Mouse (Mus musculus) hindbrain, embryonic 16.5 days (tissue): ENCODE data around the gene Fbxl4. TPM values are rescaled to one million over a fixed set of nuclear protein-coding genes. Genes with fewer than 3 reads are reported as not detected.
"Not testable (repeated sequence)": the region's sequence is repeated elsewhere in the genome, so short reads cannot be mapped to it uniquely, and the experiment has no call there.

ENCODE experiments used
- ATAC-seq: fragments of 200-750 bp; cut with Nextera tagmentation; 2 replicates; pipeline ENCODE4 v1.8.0; 2017; ENCODE audit warnings: moderate TSS enrichment, moderate library complexity
- H3K27ac ChIP-seq: fragments of 300-500 bp; sonication (generic); 2 replicates; pipeline ENCODE4 v1.5.1; 2014; ENCODE audit warnings: low read depth, mild to moderate bottlenecking, control low read depth, low read length, moderate library complexity
- H3K27me3 ChIP-seq: fragments of 300-500 bp; sonication (generic); replicated peaks from 2 replicates; pipeline ENCODE4 v1.6.1; 2014; ENCODE audit warnings: low read length; ENCODE audit not compliant: control insufficient read depth, insufficient read depth
- H3K36me3 ChIP-seq: fragments of 300-500 bp; sonication (generic); 2 replicates; pipeline ENCODE4 v1.6.1; 2014; ENCODE audit warnings: mild to moderate bottlenecking, low read length, moderate library complexity, mixed read lengths; ENCODE audit not compliant: control insufficient read depth, insufficient read depth
- H3K4me1 ChIP-seq: fragments of 300-500 bp; sonication (generic); 2 replicates; pipeline ENCODE4 v1.6.1; 2014; ENCODE audit warnings: low read depth, low read length; ENCODE audit not compliant: control insufficient read depth, insufficient read depth
- H3K4me2 ChIP-seq: fragments of 300-500 bp; sonication (generic); 2 replicates; pipeline ENCODE4 v1.6.1; 2014; ENCODE audit warnings: mild to moderate bottlenecking, low read length, control low read depth, moderate library complexity
- H3K4me3 ChIP-seq: fragments of 300-500 bp; sonication (generic); 2 replicates; pipeline ENCODE4 v1.5.1; 2014; ENCODE audit warnings: mild to moderate bottlenecking, low read length, control low read depth, moderate library complexity
- H3K9ac ChIP-seq: fragments of 300-500 bp; sonication (generic); 2 replicates; pipeline ENCODE4 v1.6.1; 2014; ENCODE audit warnings: low read depth, mild to moderate bottlenecking, control low read depth, low read length, moderate library complexity
- H3K9me3 ChIP-seq: fragments of 300-500 bp; sonication (generic); 2 replicates; pipeline ENCODE4 v1.6.1; 2014; ENCODE audit warnings: mild to moderate bottlenecking, low read length, moderate library complexity; ENCODE audit not compliant: control insufficient read depth
- WGBS: fragments of 180-500 bp; shearing (Covaris S2); extraction: QIAGEN DNeasy Blood & Tissue Kit; methylation state at CpG from one replicate; pipeline ENCODE4 v1.1.7; 2014; 5-methylcytosine and 5-hydroxymethylcytosine counted together
- polyA plus RNA-seq: library from polyadenylated mRNA; unstranded; fragments of >200 nt; fragmentation: Nextera tagmentation; extraction: Ambion mirVana; gene quantifications from 2 replicates; pipeline ENCODE4 v1.2.1, GENCODE M21; 2015

Gene Fbxl4
- 17.9 and 19.3 TPM in 2 replicates for polyA plus RNA-seq

DNA sequence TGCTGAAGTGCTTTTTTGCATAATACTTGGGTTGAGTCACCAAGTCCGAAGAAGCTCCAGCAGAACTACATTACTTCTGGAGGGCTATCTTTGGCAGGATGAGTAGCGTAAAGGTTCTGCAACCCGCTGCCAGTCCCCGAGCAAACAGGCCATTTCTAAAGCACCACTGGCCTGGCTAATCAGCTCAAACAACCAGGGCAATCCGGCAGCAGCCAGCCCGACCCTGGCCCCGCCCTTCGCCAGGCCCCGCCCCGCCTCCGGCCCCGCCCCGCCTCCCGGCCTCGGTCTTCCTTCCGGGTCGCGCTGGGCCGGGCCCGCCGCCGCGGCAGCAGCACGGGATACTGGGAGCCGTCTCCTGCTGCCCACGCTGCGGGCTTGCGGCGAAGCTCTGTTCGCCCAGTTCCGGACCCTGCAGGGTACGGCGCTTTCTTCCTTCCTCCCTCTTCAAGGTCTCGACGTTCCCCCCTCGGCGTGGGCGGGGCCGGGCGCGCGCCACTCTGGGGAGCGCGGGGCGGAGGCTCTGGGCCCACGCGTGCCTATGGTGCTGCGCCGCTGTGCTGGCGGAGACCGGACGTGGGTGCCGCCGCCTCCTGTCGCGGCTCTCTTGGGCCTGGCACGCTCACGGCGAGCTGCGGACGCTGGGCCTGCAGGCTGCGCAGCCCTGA lies at the start of gene Fbxl4:
Fbxl4 (plus strand) TSS at position 278 of the 665 bp plus-strand sequence.
- WGBS: under 1% methylated on average over 27 of the region's 62 CpGs
- H3K27me3 ChIP-seq: no peaks in the 10 kb centered on the region
- peak within 1 kb of the TSS; percentile 60 for H3K4me3 ChIP-seq
- peaks cover 8% of the 10 kb centered on the region for H3K4me1 ChIP-seq
- H3K9me3 ChIP-seq: peaks cover 3% of the 10 kb centered on the region; the same call in 1 of the 2 replicates
- peak within 1 kb of the TSS; percentile 74 for H3K4me2 ChIP-seq
- H3K27ac ChIP-seq: peak within 1 kb of the TSS; percentile 87
- no peaks in the 10 kb centered on the region for H3K36me3 ChIP-seq
- H3K9ac ChIP-seq: peak within 1 kb of the TSS; percentile 76
- ATAC-seq: peak; percentile 98

DNA sequence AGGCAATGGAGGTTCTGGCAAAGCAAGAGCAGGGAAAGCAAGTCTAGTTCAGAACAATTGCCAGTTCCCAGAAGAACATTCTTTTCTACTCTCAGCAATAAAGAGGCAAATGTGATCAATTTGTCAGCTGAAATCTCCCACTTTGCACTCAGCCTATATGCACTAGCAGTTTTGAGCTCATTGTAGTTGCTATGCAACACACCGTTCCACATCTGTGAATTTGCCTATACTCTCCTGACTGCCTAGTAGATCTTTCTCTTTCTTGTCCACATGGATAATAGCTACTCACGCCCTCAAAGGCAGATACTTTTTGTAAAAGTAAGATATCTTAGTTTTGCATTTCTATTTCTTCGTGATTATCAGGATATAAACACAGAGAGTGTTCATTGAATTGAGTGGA lies 42.8 kb upstream of the Fbxl4 start:
- 80% methylated on average over 3 of the region's 3 CpGs for WGBS
- Histone ChIP-seq H3K36me3 (no peaks in the 10 kb centered on the region), H3K9me3 (no peaks in the 10 kb centered on the region), H3K27ac (no peak overlapping the region), H3K4me3 (no peak overlapping the region), H3K4me2 (no peak overlapping the region), H3K4me1 (no peaks in the 10 kb centered on the region), H3K9ac (no peak overlapping the region), H3K27me3 (no peaks in the 10 kb centered on the region)
- peak; percentile 58; the same call in 1 of the 2 replicates for ATAC-seq

DNA sequence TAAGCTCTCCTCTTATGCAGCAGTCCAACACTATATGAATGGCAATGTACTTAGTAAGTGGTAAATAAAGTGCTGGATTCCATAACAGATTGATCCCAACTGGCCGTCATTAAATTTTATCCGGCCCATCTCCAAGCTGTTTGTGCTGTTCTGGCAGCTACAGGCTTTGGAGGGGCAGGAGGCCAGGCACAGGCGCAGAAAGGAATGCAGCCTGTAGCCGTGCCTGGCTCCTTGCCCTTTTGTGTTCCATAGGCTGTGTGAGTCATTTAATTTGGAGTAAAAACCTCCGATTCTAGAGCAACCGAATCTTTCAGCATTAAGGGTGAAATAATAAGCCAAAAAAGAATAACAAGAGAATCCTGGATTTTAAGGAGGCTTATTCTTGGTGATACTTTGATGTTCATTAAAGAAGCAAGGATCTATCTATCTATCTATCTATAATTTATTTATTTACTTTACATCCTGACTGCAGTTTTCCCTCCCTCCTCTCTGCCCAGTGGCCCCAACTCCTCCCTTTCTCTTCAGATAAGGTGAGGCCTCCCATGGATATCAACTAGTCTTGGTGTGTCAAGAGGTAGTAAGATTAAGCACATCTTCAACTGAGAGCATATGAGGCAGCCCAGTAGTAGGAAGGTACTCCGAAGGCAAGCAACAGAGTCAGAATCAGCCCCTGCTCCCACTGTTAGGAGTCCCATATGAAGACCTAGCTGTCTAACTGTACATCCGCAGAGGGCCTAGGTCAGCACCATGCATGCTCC lies 14.3 kb upstream of the Fbxl4 start:
- 66% methylated on average over 8 of the region's 8 CpGs for WGBS
- H3K4me1 ChIP-seq: no peaks in the 10 kb centered on the region
- no peak overlapping the region for H3K27ac ChIP-seq
- no peaks in the 10 kb centered on the region for H3K27me3 ChIP-seq
- no peak overlapping the region for H3K9ac ChIP-seq
- no peak overlapping the region for H3K4me2 ChIP-seq
- H3K36me3 ChIP-seq: no peaks in the 10 kb centered on the region
- H3K4me3 ChIP-seq: no peak overlapping the region
- ATAC-seq: no peak
- H3K9me3 ChIP-seq: no peaks in the 10 kb centered on the region

DNA sequence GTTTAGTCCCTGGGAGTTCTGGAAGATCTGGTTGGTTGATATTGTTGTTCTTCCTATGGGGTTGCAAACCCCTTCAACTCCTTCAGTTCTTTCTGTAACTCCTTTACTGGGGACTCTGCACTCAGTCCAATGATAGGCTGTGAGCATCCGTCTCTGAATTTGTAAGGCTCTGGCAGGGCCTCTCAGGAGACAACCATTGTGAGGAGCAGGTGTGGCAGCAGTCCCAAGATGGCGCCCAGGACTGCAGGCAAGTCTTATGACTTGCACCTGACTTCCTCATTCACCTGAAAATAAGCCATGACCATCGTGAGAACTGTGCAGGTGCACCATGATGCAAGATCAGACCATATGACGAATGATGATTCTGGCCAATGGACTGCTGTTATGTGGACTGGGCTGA lies 8.3 kb upstream of the Fbxl4 start:
- H3K27ac ChIP-seq, H3K4me3 ChIP-seq, H3K9ac ChIP-seq, H3K27me3 ChIP-seq, ATAC-seq, H3K4me2 ChIP-seq, H3K9me3 ChIP-seq, H3K36me3 ChIP-seq, H3K4me1 ChIP-seq: not testable (repeated sequence)
- WGBS: 90% methylated on average over 4 of the region's 4 CpGs

DNA sequence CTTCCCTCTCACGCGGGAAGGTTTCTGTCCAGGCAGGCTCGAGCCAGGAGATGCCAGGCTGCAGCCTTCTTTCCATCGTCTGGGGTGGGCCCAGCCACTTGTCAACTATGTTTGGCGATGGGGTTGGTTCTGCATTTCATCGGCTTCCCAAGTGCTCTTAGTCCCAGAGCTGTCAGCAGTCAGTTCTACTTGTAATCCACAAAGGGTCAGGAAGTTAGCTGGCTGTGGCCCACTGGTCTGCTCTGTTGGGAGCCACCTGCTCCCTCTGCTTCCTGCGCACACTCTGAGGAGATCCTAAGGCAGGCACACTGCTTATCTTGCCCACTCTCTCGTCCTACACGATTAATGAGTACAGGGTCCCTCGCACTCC lies 573 bp downstream of the Fbxl4 start:
- Histone ChIP-seq H3K27me3 (no peaks in the 10 kb centered on the region), H3K36me3 (no peaks in the 10 kb centered on the region), H3K27ac (peak overlapping the region; percentile 87), H3K4me3 (peak overlapping the region; percentile 60), H3K4me1 (peaks cover 8% of the 10 kb centered on the region), H3K9me3 (peaks cover 3% of the 10 kb centered on the region; the same call in 1 of the 2 replicates), H3K9ac (peak overlapping the region; percentile 76), H3K4me2 (peak overlapping the region; percentile 74)
- 6% methylated on average over 10 of the region's 10 CpGs for WGBS
- peak; percentile 52 for ATAC-seq

DNA sequence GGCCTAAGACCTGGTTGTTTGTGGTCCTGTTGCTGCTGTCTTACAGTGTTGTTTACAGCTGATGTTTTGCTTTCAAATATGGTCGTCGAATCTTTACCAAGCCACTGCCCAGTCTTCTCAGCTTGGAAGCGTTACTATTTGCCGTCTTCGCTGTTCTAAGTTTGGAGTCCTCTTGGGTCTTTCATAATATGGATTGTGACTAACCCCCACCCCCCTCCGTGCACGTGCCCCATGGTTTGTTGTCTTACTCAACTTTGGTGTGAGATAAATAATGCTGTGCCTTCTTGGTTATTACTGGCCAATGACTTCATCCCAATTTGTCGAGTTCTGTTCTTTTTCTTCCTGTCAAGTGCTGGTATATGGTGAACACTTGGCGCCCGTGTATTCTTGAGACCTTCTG lies 1.1 kb downstream of the Fbxl4 start:
- 85% methylated on average over 10 of the region's 10 CpGs for WGBS
- H3K4me3 ChIP-seq: no peak overlapping the region
- no peaks in the 10 kb centered on the region for H3K36me3 ChIP-seq
- no peak overlapping the region for H3K9ac ChIP-seq
- no peaks in the 10 kb centered on the region for H3K27me3 ChIP-seq
- peaks cover 8% of the 10 kb centered on the region for H3K4me1 ChIP-seq
- ATAC-seq: no peak
- no peak overlapping the region for H3K27ac ChIP-seq
- H3K4me2 ChIP-seq: peak overlapping the region; percentile 74
- H3K9me3 ChIP-seq: peaks cover 3% of the 10 kb centered on the region; the same call in 1 of the 2 replicates

DNA sequence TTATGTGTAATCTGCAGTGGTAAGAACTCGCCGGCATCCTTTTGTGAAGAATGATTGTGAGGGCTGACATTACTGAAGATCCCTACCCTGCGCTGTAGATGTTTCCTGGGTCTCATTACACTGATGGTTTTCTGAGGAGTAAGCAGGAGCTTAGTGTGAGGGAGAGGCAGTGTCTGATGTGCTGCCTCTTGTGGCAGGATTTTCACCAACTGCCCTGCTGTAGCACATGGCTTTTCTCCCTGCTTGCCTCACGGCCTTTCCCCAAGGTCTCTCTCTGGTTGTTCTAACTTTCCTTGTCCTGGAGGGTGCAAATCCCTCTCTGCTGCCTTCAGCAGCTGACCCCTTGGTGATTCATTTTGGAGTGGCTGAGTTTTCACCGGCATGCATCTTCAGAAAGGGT lies 10.0 kb downstream of the Fbxl4 start:
- 60% methylated on average over 5 of the region's 5 CpGs for WGBS
- no peak for ATAC-seq
- H3K27me3 ChIP-seq: no peaks in the 10 kb centered on the region

DNA sequence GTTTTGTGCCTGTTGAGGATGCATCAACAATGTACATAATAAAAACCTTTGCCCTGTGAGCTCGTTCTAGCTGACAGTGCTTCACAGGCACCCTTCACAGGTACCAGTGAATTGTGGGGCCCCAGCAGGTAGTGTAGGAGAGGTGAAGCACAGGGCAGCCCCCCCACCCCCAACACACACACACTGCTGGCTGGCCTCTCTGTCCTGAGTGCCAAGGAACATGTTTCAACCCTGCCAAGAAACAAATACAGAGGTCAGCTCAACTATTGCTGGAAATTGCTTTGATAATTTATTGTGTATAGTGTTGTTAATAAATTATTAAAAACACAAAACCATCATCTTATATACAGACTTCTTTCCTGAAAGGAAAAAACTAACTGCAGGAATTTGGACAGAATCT lies 21.2 kb downstream of the Fbxl4 start:
- H3K4me1 ChIP-seq: no peaks in the 10 kb centered on the region; the same call in 1 of the 2 replicates
- H3K9ac ChIP-seq: no peak overlapping the region
- no peak for ATAC-seq
- WGBS: 59% methylated on average over 1 of the region's 1 CpGs
- H3K27ac ChIP-seq: no peak overlapping the region
- H3K4me2 ChIP-seq: no peak overlapping the region
- H3K9me3 ChIP-seq: no peaks in the 10 kb centered on the region
- no peak overlapping the region for H3K4me3 ChIP-seq
- H3K27me3 ChIP-seq: no peaks in the 10 kb centered on the region
- H3K36me3 ChIP-seq: peaks cover 2% of the 10 kb centered on the region; the same call in 1 of the 2 replicates

More for the DNA sequence above, 10.0 kb downstream of the Fbxl4 start:
- Histone ChIP-seq H3K9me3 (no peaks in the 10 kb centered on the region), H3K9ac (no peak overlapping the region), H3K4me1 (no peaks in the 10 kb centered on the region), H3K27ac (no peak overlapping the region), H3K4me2 (no peak overlapping the region), H3K36me3 (no peaks in the 10 kb centered on the region), H3K4me3 (no peak overlapping the region)

DNA sequence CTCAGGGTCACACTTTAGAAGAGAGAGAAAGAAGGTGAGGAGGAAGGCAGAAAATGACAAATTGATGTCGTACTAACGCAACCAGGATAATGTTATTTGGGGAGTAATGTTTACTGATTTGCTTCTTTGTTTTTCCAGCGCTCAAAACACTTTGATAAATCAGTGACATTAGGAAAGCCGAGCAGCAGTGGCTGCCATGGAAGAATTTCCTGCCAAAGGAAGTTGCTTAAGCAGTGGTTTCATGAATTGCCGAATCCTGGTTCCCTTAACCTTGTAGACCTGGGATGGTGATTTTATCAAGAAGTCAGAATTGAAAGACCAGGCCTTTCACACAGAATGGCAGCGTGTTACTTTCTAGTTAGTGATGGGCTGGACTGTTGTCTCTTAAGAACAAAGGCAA lies 23.3 kb downstream of the Fbxl4 start:
- Histone ChIP-seq H3K9me3 (no peaks in the 10 kb centered on the region), H3K27ac (no peak overlapping the region), H3K36me3 (peaks cover 2% of the 10 kb centered on the region; the same call in 1 of the 2 replicates), H3K9ac (no peak overlapping the region), H3K4me2 (no peak overlapping the region), H3K4me1 (no peaks in the 10 kb centered on the region; the same call in 1 of the 2 replicates), H3K27me3 (no peaks in the 10 kb centered on the region), H3K4me3 (no peak overlapping the region)
- WGBS: 75% methylated on average over 6 of the region's 6 CpGs
- no peak for ATAC-seq
